Mouse (Mus musculus): Measurements from ENCODE around the gene Plcb1.

- TF ChIP-seq GATA1 (IDR thresholded peaks at IDR 0.05; ENCODE audit: borderline replicate concordance, low read length), result no peak
- no peak for TF ChIP-seq FLI1 (IDR thresholded peaks at IDR 0.05; ENCODE audit: low read length)
Measured at GRCm38 (mm10) chr2:134761029-134761428, 24.8 kb upstream of the Plcb1 start.

Measured in megakaryocyte, embryonic 14.5 days (primary cell).